Mouse (Mus musculus): ENCODE results near the gene Gpr61. TPM values are rescaled to one million over a fixed set of nuclear protein-coding genes. Genes with fewer than 3 reads are reported as not detected.
A peak's percentile ranks its signal among the peaks of the same experiment; 100 is the strongest.

Gpr61 gene
- total and polyA plus RNA-seq, 2 experiments from 2014 or later = 6.8 to 12.2 TPM

- H3K4me2 ChIP-seq (ENCODE audit: low read depth, low read length) = no peak overlapping the region
- 63% methylated on average over 9 of the region's 9 CpGs for WGBS
Measured at GRCm38 (mm10) chr3:108188716-108189490, 34.2 kb upstream of the Gpr61 start.

DNA sequence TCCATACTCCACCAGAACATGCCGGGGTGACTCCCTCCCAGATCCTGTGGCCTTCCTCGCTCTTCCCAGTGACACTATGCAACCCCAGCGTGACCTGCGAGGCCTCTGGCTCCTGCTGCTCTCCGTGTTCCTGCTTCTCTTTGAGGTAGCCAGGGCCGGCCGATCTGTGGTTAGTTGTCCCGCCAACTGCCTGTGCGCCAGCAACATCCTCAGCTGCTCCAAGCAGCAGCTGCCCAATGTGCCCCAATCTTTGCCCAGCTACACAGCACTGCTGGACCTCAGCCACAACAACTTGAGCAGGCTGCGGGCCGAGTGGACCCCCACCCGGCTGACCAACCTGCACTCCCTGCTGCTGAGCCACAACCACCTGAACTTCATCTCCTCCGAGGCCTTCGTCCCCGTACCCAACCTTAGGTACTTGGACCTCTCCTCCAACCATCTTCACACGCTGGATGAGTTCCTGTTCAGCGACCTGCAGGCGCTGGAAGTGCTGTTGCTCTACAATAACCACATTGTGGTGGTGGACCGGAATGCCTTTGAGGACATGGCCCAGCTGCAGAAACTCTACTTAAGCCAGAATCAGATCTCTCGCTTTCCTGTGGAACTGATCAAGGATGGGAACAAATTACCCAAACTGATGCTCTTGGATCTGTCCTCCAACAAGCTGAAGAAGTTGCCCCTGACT is 32.6 kb upstream of the Gpr61 start:
- peak overlapping the region; percentile 73 for H3K4me3 ChIP-seq (ENCODE audit: low read length)
- ATAC-seq (no peak; the same call in 1 of the 2 replicates), DNase-seq (ENCODE audit: low spot score) (no peak)
- no peaks in the 10 kb centered on the region for H3K36me3 ChIP-seq (ENCODE audit: insufficient read depth, low read length)
- H3K27ac ChIP-seq = no peak overlapping the region
- H3K4me2 ChIP-seq (ENCODE audit: low read depth, low read length) = peak overlapping the region; percentile 87
- H3K27me3 ChIP-seq (ENCODE audit: insufficient read depth, low read length) = no peaks in the 10 kb centered on the region
- peaks cover 8% of the 10 kb centered on the region; the same call in 1 of the 2 replicates for H3K4me1 ChIP-seq (ENCODE audit: insufficient read depth, low read length)
- peak overlapping the region; percentile 75; the same call in 1 of the 2 replicates for H3K9ac ChIP-seq (replicated peaks; ENCODE audit: low read length)
- no peaks in the 10 kb centered on the region for H3K9me3 ChIP-seq (ENCODE audit: low read length)
- TF ChIP-seq CTCF (IDR thresholded peaks at IDR 0.05; ENCODE audit: low read depth) = no peak
- 54% methylated on average over 20 of the region's 20 CpGs for WGBS

More at GRCm38 (mm10) chr3:108188716-108189490, 34.2 kb upstream of the Gpr61 start:
- Histone ChIP-seq H3K27me3 (ENCODE audit: insufficient read depth, low read length) (no peaks in the 10 kb centered on the region), H3K4me1 (ENCODE audit: insufficient read depth, low read length) (peaks cover 8% of the 10 kb centered on the region; the same call in 1 of the 2 replicates), H3K27ac (no peak overlapping the region), H3K4me3 (ENCODE audit: low read length) (no peak overlapping the region), H3K9ac (replicated peaks; ENCODE audit: low read length) (no peak overlapping the region), H3K36me3 (ENCODE audit: insufficient read depth, low read length) (no peaks in the 10 kb centered on the region), H3K9me3 (ENCODE audit: low read length) (no peaks in the 10 kb centered on the region)
- ATAC-seq = no peak; the same call in 1 of the 2 replicates
- TF ChIP-seq CTCF (IDR thresholded peaks at IDR 0.05; ENCODE audit: low read depth) = no peak
- DNase-seq (ENCODE audit: low spot score) = no peak

- TF ChIP-seq CTCF (IDR thresholded peaks at IDR 0.05; ENCODE audit: low read depth) = no peak
- peak within 1 kb of the TSS; percentile 75 for H3K9ac ChIP-seq (replicated peaks; ENCODE audit: low read length)
Measured at GRCm38 (mm10) chr3:108186098-108187047, 31.7 kb upstream of the Gpr61 start, which contains the start of gene Amigo1. Gene Amigo1 (plus strand): TSS chr3:108186335.

DNA sequence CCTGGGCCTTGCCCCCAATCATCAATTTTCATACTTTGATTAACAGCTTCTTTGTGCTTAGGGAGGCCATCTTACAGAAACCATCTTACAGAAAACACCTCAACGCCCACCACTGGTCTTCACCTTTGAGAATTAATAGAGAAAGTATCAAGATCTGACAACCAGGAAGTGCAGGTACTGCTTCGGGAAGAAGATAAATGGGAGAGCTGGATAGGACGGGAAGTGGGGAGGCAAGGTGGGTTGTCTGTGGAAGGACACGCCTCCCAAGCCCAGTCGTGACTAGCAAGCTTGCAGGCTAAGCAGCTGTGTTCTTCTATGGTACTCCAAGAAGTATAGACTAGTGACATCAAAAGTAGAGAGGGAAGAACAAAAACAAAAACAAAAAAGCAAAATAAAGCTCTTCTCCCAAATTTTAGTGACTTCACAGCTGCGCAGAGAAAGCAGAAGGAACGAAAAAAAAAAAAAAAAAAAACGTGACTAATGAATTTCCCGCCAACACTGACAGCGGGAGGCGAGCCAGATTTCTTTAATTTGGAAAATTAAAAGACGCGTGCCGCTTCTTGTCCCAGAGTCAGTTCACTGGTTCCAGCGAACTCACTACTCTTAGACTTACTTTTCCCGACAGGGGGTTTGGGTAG is 30.9 kb upstream of the Gpr61 start:
- Histone ChIP-seq H3K27ac (no peak overlapping the region), H3K36me3 (ENCODE audit: insufficient read depth, low read length) (no peaks in the 10 kb centered on the region), H3K4me2 (ENCODE audit: low read depth, low read length) (peak overlapping the region; percentile 87), H3K27me3 (ENCODE audit: insufficient read depth, low read length) (no peaks in the 10 kb centered on the region), H3K9ac (replicated peaks; ENCODE audit: low read length) (peak overlapping the region; percentile 75; the same call in 1 of the 2 replicates), H3K4me1 (ENCODE audit: insufficient read depth, low read length) (peaks cover 8% of the 10 kb centered on the region; the same call in 1 of the 2 replicates), H3K4me3 (ENCODE audit: low read length) (peak overlapping the region; percentile 73), H3K9me3 (ENCODE audit: low read length) (no peaks in the 10 kb centered on the region)
- TF ChIP-seq CTCF (IDR thresholded peaks at IDR 0.05; ENCODE audit: low read depth) = no peak
- ATAC-seq = peak; percentile 41; the same call in 1 of the 2 replicates
- peak; percentile 48 for DNase-seq (ENCODE audit: low spot score)
- WGBS = 4% methylated on average over 16 of the region's 16 CpGs

More at GRCm38 (mm10) chr3:108186098-108187047, 31.7 kb upstream of the Gpr61 start, which contains the start of gene Amigo1:
- under 1% methylated on average over 59 of the region's 100 CpGs for WGBS
- Histone ChIP-seq H3K4me2 (ENCODE audit: low read depth, low read length) (peak within 1 kb of the TSS; percentile 87), H3K9me3 (ENCODE audit: low read length) (no peaks in the 10 kb centered on the region), H3K4me3 (ENCODE audit: low read length) (peak within 1 kb of the TSS; percentile 73), H3K4me1 (ENCODE audit: insufficient read depth, low read length) (peaks cover 8% of the 10 kb centered on the region; the same call in 1 of the 2 replicates), H3K27ac (peak within 1 kb of the TSS; percentile 51), H3K27me3 (ENCODE audit: insufficient read depth, low read length) (no peaks in the 10 kb centered on the region), H3K36me3 (ENCODE audit: insufficient read depth, low read length) (no peaks in the 10 kb centered on the region)
- DNase-seq (ENCODE audit: low spot score) (peak; percentile 79), ATAC-seq (peak; percentile 63)

GRCm38 (mm10) chr3:108184742-108185141 is 30.1 kb upstream of the Gpr61 start:
- Histone ChIP-seq H3K27ac (no peak overlapping the region), H3K9ac (replicated peaks; ENCODE audit: low read length) (no peak overlapping the region), H3K27me3 (ENCODE audit: insufficient read depth, low read length) (no peaks in the 10 kb centered on the region), H3K9me3 (ENCODE audit: low read length) (no peaks in the 10 kb centered on the region), H3K4me3 (ENCODE audit: low read length) (no peak overlapping the region), H3K36me3 (ENCODE audit: insufficient read depth, low read length) (no peaks in the 10 kb centered on the region), H3K4me2 (ENCODE audit: low read depth, low read length) (no peak overlapping the region), H3K4me1 (ENCODE audit: insufficient read depth, low read length) (peaks cover 8% of the 10 kb centered on the region; the same call in 1 of the 2 replicates)
- ATAC-seq (no peak), DNase-seq (ENCODE audit: low spot score) (no peak)
- no peak for TF ChIP-seq CTCF (IDR thresholded peaks at IDR 0.05; ENCODE audit: low read depth)
- WGBS = 80% methylated on average over 3 of the region's 3 CpGs

All from hindbrain, postnatal 0 days (tissue).